Mouse (Mus musculus) left cerebral cortex, postnatal 4 days (tissue): ENCODE results near the gene Zbtb38. TPM values are rescaled to one million over a fixed set of nuclear protein-coding genes. Genes with fewer than 3 reads are reported as not detected.

Source experiments
- DNase-seq: peaks from one replicate; pipeline ENCODE4 v3.0.0-alpha.2; 2022
- intact Hi-C: fragments of 180-260 bp; cut with DNase I; formaldehyde crosslinking; loops from one replicate; pipeline ENCODE4 v1.15.1; 2025
- total RNA-seq, 2 experiments: library from RNA; stranded (reverse); gene quantifications; 2 replicates each; pipeline ENCODE4 v1.2.3; 2021

The Zbtb38 gene
- total RNA-seq, 2 experiments from 2014 or later = 65.6 to 66.3 TPM

DNA sequence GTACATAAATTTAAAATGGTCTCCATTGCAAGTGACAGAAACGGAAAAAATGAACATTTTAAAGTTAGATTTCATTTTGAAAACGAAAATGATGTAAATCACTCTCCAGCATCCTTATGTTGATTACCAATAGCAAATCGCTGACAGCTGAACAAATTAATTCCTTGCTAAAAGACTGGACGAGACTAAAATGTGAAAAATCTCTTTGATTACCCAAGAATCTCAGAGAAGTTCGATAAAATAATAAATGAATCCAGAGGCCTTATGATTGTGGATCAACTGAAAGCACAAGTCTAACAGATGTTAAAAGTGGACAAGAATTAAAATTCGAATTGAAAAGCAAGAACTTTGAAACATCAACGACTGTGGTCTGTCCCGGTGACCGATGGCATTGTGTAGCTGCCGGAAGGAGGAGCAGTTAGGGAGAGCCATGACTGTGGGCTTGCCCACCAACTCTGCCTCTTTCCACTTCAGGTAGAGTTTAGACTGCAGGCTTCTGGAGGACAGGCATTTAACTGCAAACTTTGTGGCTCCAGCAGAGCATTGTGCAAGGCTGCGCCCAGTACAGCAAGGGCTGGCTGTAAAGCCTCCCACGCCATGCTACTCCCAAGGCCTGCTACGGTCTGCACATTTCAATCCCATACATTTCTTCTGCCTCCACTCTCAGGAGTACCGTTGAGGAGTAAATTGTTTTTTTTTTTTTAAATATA is 35.7 kb downstream of the Zbtb38 start:
- intact Hi-C loops = no loop called here
- DNase-seq = no peak

DNA sequence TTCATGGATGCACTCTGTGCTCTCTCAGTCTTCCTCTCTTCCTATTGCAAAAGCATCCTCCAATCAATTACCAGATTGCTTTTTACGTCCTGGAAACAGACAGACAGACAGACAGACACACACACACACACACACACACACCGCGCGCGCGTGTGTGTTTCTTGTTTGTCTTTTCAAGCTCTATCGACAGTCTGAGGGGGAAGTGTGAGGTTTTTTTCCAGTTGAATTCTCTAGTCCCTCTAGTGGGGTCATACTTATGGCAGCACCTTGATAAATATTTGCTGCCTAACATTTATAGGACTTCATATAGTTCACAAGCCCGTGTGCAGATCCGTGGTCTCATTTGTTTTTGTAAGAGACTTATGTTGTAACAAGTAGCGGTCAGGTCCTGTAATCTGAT is 36.5 kb downstream of the Zbtb38 start:
- intact Hi-C loops = no loop called here
- no peak for DNase-seq

DNA sequence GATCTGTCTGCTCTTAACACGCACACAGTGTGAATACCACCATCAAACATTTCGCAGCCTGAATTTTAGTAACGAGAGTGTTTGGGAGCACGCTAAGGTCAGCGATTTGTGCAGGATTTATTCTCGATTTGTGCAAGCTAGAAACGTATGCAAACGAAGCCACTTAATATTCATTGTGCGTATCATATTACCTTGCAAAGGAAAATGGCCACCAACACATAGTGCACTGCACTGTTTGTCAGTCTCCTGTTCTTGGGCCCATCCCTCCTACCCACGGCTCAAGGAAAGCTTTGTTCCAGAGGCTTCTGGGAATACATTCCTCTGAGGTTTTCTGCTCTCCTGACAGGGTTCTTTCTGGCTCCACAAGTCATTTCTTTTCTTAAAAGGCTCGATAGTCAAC is 37.5 kb downstream of the Zbtb38 start:
- DNase-seq = no peak
- intact Hi-C loops = no loop called here

DNA sequence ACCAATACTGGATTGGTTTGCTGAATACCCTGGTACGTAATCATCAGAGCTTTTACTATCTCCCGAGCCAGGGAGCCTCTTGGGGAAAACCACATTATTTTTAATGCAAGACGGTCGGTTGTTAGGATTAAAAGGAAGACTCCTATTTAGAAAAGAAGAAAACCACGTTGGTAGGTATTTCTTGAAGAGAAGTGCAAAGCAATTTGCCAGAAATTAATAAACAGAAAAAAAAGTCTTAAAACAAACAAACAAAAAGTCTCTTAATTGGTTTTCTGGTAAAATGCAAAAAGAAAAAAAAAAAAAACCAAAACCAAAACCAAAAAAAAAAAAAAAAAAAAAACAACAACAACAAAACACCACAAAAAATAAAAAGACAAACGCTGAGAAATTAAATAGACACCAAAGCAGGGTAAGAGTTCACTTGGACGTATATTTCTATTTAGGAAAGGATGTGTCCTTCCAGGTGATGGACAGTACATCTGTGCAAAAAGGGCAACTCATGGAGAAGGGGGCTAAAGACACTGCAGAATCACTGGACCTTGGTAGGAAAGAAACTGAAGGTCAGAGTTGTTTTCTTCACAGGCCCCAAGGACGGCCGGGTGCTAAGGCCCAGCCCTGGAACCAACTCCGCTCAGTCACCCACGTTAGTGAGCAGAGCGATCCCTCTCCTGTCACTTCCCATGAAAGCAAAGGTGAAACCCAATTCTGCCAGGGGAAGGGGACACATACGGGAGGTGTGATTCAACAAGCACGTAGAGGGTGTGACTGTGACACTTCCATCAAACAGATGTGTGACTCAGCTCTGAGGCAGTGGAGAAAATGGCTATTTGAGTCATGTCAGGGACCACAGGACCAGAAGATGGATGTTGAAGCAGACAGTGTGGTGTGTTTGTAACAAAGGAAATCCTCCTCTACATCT is 38.9 kb downstream of the Zbtb38 start:
- intact Hi-C loops = loop anchor here (5.0 kb wide), 1 partner anchor 36 kb away; no protein-coding TSS in a partner anchor
- no peak for DNase-seq

DNA sequence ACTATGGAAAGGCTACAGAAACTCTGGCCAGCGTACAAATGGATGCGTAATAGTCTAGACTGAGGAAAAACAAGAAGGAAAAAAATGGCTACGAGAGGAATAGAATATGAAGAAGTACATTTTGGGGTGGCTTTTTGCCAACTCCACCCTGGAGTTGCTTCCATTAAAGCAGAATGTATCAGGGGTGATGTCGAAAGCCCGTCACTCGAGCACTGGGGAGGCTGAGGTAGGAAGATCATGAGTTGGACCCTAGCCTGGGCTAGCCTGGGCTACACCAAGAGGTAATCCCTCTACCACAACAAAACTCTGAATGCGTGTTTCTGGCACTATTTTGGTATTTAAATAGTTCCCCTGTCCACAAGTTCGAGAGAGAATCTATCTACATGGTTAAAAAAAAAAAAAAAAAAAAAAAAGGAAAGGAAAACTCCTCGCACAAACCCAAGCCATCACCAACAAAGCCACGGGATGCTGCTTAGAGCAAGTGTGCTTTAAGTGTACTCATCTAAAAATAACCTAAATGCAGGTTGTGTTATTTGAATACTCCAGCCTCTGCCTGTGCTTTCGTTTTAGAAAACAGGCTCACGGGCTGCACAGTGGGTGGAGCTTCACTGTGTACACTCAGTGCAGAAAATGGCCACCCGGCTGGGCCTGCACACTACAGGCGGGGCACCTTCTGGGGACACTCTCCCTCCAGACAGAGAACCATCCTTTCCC is 39.7 kb downstream of the Zbtb38 start:
- intact Hi-C loops = loop anchor here (5.0 kb wide), 1 partner anchor 36 kb away; no protein-coding TSS in a partner anchor

DNA sequence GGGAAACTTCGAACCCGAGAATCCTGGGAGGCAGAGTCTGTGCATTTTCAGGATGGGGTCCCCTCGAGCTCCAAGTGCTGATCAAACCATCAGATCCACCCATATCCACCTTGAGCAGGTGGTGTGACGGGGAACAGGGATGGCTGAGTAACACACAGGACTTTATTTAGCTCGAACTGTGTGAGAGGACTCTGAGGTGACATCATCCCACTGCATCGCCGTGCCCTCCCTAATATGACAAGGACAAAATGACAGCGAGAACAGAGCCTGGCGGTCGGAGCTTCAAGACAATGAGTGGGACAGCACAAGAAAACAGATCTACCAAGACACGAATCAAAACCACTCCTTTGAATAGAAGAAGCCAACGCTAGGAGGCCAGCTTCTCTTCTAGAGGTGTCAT is 40.6 kb downstream of the Zbtb38 start:
- intact Hi-C loops = loop anchor here (5.0 kb wide), 1 partner anchor 35 kb away; no protein-coding TSS in a partner anchor
- no peak for DNase-seq

More for the DNA sequence above, 39.7 kb downstream of the Zbtb38 start:
- no peak for DNase-seq

DNA sequence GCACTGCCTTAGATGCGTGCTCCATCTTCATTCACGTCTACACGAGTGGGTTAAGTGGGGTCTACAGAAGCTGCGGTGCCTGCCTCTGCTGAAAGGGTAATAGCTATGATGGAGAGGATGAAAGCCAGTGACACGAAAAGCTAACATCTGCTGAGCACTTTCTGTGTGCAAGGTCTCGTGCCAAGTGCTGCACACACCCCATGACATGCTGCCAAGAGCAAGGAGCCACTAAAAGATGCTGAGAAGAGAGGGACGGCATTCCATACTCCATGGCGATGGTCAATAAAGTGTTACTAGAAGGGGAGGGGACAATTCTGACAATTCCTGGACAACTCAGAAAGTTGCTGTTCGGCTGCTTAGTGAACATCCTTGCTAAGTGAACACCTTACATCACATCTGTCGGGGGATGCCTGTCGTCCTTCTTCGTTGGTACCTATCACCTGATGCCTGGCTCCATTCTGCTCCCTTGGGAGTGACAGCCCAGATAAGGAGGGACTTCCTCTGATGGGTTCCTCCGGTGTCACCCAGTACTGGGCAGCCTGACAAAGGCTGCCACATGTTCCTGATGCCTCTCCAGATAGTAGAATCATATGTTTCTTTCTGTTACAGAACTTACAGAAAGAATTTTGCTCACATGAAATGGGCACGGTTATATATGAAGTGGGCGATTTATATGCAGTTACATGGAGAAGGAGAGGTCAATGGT is 42.2 kb downstream of the Zbtb38 start:
- intact Hi-C loops = loop anchor here (5.0 kb wide), 1 partner anchor 33 kb away; no protein-coding TSS in a partner anchor
- DNase-seq = no peak

DNA sequence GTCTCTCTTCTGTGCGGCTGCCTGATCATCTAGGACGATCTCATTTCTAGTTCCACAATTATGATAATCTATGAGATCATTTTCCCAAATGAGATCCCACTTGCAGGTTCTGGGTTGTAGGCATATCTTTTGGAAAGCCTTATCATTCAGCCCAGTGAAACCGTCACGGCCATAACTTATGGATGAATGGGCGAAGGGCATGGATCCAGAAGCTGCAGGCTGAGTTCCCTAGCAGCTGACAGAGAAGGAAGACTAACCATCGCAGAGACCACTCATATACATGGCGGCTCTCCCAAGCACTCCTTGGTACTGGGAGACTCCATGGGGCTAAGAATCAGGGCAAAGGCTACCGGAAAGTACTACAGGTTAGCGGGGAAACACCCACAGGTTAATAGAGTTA is 43.7 kb downstream of the Zbtb38 start:
- no peak for DNase-seq
- intact Hi-C loops = no loop called here

DNA sequence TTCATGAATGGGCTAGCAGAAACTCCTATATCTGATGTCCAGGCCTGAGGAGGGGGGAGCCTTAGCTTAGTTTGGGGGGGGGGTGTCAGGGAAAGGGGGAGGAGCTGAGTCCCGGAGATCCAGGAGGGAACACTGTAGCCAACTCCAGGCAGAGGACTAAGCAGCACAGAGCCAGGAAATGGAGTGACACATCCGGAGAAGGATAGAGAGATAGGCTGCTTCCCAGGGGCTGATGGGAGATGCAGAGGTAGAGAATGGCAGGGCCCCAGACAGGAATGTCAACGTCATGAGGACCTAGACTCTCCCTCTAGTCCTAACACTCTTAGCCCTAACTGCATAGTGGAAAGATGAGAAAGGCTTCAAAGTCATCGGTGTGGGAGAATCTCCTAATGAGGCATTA is 44.7 kb downstream of the Zbtb38 start:
- intact Hi-C loops = no loop called here
- no peak for DNase-seq

DNA sequence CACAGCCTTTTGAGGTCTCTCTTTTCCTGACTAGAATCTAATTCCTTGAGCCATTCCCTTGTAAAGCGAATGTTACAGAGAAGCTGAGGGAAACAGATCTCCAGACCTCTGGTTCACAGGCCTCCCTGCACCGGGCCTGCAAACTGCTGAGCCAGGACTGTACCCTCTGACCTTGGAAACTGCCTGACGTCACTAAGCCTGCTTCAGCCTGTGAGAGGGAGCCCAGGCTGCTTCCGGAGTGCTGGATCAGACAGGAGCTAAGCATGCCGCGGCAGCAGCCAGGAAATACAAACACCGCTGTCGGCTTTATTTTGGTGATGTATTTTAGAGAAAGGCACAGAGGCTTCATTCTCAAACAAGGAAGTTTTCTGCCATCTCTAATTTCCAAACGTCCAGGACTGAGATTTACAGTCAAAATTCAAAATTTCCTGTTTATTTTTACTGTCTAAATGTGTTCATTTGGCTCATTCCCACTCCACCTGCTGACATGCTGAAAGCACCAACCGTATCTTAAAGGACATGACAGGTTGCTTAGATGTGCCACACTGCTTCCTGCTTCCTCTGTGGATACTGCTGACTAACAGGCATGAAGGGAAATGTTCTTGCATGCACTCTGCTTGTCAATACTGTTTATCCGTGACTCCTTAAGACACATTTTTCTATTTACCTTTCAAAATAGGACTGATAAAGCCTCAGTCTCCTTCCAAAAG is 46.9 kb downstream of the Zbtb38 start:
- intact Hi-C loops = no loop called here
- no peak for DNase-seq

DNA sequence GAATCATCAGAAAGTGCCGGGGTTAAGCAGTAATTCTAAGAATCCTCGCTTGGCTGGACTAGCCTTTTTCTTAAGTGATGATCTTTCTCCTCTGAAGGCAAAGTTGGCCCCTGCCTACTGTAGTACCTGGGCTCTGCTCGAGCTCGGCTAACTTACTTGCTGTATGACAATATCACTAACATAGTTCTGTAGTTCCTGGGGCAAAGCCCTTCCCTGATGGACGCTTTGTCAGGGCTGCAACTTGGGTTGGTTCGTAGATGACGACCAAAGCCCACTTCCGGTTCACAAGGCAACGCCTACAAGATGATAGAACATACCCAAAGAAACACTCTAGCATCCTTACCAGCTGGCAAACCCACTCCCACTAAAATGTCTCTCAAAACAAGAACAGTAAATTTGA is 47.7 kb downstream of the Zbtb38 start:
- intact Hi-C loops = no loop called here
- DNase-seq = no peak

DNA sequence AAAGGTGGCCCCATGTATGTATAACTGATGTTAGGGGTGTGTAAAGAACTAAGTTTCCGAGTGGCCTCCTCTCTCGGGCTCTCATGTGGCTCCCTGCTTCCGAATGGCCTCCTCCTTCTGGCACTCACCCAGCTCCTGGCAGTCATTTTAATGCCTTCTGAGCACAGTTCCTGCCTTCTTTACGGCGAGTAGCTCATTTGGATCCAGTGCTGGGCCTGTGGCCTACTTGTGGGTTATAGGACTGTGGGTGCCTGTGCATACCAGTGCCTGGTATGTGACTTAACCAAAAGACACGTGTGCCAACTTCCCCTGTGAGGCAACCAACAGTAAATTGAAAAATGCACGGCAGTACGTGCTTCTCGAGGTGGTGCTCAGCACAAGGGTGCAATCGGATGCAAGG is 50.7 kb downstream of the Zbtb38 start:
- peak; percentile 32 for DNase-seq
- intact Hi-C loops = no loop called here

DNA sequence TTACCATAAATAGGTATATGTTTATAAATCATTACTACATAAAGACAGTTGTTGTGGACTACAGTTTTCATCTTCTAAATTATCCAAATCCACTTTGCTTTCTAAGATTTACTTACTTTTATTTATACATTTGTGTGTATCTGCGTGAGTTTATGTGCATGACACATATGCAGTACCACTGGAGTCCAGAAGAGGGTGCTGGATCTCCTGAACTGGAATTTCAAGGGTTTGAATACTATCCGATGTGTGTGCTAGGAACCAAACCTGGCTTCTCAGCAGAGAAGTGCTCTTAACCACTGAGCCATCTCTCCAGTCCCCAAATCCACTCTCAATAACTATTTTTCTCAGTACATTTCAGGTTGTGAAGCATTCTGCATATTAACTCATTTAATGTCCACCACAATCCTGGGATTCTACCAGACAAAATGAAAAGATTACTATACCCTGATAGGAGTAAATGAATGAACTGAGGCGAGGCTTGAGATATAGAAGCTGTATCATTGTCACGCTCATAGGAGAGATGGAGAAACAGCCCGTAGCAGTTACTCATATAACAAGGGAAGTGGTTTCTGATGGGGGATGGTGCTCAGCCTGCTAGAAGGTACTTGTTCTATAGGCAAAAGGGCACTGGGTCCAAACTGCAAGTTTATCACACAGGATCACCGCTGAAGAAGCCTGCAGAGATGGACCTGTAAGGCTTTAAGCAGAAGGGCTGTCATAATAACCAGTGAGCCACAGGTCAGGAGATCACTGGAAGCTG is 53.2 kb downstream of the Zbtb38 start:
- no peak for DNase-seq

DNA sequence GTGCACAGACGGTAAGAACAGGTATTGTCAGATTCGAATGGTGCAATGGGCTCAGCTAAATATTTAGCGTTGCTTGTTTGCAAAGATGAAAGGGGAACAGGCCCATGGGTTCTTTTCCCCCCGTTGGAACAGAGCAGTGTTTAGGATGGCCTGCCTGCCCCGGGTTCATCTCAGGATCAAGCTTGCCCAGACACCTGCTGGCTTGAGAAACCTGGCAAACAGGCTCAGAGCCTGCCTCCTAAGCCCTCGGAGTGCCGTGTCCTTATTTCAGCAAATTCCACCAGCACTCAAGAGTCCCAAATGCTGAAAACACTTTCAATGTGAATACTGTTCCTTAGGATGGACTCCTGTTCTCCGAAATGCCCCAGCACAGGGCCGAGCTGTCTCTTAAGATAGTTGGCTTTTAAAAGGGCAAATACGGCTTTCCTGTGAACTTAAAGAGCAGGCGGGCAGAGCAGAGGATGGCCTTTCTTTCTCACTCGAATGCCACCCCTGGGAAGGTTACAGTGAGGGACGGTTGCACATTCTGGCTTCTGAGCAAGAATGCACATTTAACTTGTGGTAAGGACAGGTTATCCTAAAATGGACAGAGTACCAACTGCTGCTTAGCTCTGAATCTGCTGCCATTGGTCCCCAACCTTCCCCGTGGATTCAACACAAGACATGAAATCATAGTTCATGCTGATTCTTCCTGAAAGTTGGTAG is 55.7 kb downstream of the Zbtb38 start:
- intact Hi-C loops = no loop called here
- DNase-seq = no peak

More for the DNA sequence above, 53.2 kb downstream of the Zbtb38 start:
- intact Hi-C loops = no loop called here

DNA sequence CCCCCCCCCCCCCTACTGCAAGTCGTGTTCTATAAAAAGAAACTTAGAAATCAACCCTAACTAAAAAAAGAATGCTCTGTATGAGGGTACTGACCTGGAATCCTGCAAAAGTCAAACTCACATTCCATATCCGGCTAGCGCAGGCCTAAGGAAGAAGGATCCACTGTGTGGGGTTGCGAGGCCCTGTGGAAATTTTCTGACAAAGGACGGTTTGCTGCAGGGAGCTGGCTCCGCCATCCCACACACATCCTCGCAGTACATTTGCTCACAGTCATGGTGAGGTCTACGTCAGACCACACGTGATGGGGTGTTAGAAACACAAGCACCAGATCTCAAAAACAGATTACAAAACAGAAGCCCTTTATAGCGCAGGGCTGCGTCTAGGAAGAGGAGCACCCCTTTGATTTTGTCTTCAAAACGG is 56.5 kb downstream of the Zbtb38 start:
- DNase-seq = no peak
- intact Hi-C loops = no loop called here

DNA sequence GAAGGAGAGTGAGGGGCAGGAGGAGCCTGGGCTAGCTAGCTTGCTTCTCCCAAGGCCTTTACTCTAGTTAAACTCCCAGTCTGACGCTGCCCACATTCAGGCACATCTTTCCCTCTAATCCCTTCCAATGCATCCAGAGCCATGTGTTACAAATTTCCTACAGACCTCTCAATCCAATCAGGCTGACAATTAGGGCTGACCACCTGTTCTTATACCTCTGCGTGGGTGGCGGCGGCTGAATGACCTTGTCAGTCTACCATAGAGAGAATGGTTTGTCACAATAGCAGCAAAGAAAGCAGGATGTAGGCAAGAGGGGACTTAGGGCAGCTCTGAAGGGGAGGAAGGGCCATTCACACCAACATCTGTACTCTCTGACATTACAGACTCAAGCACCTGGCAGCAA is 62.2 kb downstream of the Zbtb38 start:
- intact Hi-C loops = no loop called here

DNA sequence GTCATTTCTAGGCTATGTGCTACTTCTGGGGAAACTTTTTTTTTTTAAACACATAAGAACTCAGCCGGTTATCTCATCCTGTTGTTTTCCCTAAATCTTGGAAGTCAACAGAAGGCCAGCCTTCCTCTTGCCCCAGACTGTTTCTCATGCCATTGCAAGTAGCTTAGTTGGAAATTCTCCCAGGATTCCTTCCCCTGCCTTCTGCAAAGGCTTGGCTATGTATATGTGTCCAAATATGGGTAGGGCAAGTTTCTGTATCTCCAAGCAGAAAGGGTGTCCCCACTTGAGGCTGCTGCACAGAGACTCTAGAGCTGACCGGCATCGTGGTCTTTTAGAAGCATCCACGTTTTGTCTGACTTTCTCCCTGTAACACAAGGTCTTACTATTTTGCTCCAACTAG is 63.6 kb downstream of the Zbtb38 start:
- DNase-seq = no peak
- intact Hi-C loops = no loop called here

More for the DNA sequence above, 62.2 kb downstream of the Zbtb38 start:
- DNase-seq = no peak

DNA sequence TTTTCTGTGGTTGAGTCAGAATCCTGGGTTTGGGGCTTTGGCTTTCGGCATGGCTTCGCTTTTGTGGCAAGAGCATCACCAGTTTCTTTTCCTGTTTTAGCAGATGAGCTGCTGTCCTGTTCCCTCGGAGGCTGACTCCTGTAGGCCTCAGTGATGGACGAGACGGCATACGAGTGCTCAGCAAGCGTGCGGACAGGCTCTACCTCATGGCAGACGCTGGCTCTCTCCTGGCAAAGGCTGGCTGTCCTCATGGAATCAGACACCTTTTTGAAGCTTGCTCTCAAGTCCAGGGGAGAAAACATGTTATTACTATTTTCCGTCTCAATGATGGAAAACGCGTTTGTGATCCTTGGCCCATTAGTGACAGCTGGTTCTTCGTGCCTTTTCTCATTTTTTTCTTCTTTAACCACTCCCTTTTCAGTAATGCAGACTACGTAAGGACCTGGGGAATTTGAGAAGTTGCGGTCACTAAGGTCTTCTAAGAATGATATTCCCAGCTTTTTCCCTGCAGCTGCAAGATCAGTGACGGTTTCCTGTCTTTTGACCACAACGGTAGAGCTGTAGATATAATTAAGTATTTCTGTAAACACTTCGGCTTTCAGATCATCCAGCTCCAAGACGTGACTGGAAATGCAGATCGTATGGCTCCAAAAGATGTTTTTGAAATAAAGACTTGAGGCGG is 64.3 kb downstream of the Zbtb38 start:
- intact Hi-C loops = no loop called here
- DNase-seq = no peak
